Mouse (Mus musculus) cerebellum, postnatal 36 days (tissue): ENCODE data around the gene Ptprm.

Source experiments
- DNase-seq, 2 experiments: peaks; one replicate each; pipeline ENCODE4 v3.0.0; 2021 to 2022; ENCODE audit warnings: mixed read lengths in 2 of 2

Ptprm gene

DNA sequence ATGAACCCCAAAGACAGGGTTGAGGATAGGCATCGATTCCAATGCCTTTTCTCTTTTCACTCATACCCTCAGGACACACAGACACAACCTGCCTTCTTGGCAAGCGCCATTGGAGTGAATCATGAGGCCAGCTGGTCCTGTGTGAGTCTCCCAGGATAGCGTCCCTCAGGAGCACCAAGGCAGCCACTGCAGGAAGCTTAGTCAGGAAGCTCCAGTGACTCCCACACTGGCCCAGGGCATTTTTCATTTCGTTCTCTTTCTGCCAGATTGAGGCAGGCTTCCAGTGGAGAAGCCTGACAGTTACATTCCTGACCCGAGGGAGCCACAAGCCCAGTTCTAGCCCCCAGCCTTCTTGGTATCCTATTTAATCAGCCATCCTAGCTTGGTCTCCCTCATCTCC is 393.3 kb downstream of the Ptprm start:
- DNase-seq, result no peak

- no peak for DNase-seq
Measured at GRCm38 (mm10) chr17:66960557-66960956, 393.7 kb downstream of the Ptprm start.

- DNase-seq, result no peak
Measured at GRCm38 (mm10) chr17:66959815-66960214, 394.4 kb downstream of the Ptprm start.

GRCm38 (mm10) chr17:66958766-66959165 is 395.5 kb downstream of the Ptprm start:
- no peak for DNase-seq

- peak in 1 of 2 experiments; percentile 8 for DNase-seq
Measured at GRCm38 (mm10) chr17:66944498-66944897, 409.8 kb downstream of the Ptprm start.

- no peak for DNase-seq
Measured at GRCm38 (mm10) chr17:66943539-66943938, 410.7 kb downstream of the Ptprm start.

DNA sequence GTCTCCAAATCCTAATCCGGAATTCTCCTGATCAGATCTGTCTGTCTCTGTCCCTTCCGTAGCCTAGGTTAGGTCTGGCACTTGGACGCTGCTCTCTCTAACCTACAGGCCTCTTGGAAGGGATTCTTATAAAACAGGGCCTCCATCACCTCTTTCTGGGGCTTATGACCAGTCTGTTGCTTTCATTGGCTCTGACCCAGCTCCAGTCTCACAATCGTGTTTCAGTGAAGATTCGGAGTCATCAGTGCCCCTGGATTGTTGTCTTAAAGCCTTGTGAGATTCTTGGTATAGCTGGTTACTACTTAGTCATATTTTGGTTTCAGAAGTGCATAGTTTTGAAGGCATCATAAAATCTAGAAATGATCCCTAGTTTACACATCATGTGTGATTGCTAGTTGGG is 428.6 kb downstream of the Ptprm start:
- DNase-seq, result no peak

DNA sequence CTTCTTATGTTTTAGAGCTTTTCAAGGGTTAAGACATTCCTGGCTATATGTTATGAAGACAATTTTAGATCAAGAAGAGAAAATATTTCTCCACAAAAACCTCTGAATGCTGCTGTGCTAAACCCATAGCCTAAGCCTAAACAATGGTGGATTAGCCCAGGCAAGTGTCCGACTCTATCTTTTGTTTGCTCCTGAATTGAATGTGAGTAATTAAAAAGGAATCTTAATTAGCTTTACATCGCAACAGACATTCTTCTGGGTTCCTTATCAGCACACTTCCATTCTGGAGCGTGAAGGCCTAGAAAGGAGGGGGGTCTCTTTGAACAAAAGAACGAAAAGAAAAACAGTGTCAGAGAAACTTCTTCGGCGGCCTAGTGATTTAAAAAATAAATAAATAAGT is 439.6 kb downstream of the Ptprm start:
- no peak for DNase-seq

DNA sequence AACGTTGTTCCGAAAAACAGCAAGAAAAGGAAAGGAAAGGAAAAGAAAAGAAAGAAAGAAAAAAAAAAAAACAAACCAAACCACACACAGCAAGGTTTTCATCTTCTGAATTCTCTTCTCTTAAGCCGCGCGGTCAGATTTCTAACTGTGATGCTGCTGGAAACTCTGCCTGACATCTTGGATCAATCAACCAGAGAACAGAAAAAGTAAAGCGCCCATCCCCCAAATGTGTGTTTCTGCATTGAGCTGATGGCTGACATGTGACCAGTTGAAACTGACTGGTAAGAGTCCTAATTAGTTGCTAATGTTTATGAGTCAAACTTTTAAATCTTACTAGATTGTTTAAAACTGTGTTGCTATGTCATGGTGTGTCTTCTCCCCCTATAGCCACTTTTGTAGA is 441.7 kb downstream of the Ptprm start:
- DNase-seq, result no peak

- DNase-seq, result no peak
Measured at GRCm38 (mm10) chr17:66912120-66912519, 442.1 kb downstream of the Ptprm start.

DNA sequence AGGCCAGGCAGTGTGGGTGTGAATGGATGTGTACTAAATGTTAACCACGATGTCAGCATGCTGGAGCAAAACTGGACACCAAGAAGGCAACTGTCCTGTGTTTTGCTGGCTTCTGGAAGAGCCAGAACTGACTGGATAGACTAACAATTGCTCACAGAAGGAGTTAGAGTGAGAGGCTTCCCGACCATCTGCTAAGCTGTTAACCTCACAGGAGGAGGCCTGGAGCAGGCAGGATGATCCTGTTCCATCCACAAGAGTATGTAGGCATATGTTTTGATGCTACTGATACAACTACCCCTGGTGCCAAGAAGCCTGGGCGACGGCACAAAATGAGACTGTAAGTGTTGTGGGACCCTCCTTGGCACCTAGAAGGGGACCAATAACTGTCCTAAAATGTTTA is 444.4 kb downstream of the Ptprm start:
- peak; percentile 81 for DNase-seq

GRCm38 (mm10) chr17:66908921-66909320 is 445.3 kb downstream of the Ptprm start:
- peak in 1 of 2 experiments; percentile 9 for DNase-seq

DNA sequence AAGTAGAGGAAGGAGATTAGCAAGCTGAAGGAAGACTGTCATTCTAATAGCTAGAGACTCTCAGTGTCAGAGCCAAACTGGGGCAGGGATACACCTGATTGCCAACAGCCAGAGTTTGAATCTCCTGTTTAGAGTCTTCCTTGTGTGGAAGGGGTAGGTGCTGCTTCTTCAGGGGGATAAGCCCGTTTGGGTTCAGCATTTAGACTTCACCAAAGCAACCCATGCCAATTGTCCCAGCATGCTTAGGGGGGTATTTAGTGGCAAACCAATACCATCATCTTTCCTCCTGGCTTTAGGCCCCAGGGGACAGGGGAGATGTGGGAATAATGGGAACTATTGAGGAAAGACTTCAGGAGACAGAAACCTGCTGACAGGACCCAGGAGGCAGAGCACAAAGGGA is 460.1 kb downstream of the Ptprm start:
- no peak for DNase-seq

DNA sequence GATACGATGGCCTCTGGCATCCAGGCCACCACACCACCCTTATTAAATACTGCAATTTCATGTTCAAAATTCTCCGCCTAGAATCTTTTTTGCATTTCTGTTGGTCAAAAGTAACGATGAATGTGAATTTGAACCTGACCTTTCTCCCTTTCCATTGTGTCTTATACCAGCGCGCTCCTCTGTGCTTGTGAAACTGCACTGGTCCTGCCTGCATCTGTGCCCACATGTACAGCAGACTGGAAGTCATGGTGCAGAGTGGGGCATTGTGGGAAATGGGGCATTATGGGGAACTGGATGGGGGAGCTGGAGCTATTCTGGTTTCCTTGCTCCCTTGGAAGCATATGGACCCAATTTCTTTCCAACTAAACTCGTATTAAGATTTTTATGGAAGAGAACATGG is 462.3 kb downstream of the Ptprm start:
- no peak for DNase-seq

- no peak for DNase-seq
Measured at GRCm38 (mm10) chr17:66891067-66891862, 463.0 kb downstream of the Ptprm start.

GRCm38 (mm10) chr17:66882304-66882703 is 472.0 kb downstream of the Ptprm start:
- no peak for DNase-seq

DNA sequence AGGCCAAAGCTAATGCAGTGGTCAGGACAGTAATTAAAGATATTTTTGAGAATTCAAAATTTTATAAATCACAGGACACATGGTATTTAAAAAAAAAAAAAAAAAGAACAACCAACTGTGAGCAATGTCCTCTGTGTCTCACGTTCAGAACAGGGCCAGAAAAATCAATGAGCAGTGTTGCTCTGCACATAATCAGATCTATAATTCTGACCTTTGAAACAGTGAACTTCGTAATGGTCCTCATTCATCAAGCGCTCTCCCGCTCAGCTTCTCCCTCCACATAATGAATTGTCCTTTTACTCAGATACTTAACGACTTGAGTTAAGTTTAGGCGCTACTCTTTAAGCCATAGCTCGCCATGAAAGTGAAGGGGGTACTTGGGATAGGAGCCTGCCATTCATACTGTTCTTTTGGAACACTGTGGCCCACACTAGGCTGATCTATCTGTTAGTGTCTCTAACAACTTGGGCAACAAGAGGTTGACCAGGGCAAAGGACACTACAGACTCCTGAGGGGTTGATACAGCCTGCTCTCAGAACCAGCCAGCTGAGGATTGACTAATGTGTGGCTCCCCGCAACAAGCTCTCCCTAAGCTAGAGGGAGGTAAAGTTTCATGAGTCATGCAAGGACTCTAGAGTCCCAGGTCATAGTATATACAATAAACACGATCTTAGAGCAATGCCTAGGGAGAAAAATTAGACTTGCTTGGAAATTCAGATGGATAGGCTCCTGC is 473.1 kb downstream of the Ptprm start:
- DNase-seq, result no peak

DNA sequence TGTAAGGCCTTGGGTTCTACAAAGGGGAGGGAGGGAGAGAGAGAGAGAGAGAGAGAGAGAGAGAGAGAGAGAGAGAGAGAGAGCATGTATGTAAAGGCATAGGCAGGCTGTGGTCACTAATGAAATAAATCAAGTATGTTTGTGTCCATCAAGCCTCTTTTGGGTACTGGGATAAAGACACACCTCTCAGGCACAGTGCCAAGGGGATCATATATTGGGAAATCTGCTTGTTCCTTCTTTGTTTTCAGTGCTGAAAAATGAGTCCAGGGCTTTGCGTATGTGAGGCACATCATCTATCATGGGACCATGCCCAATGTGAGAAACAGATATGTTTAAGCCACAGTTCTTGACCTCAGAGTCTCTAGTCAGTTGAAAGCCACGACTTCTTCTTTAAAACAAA is 475.1 kb downstream of the Ptprm start:
- no peak for DNase-seq

DNA sequence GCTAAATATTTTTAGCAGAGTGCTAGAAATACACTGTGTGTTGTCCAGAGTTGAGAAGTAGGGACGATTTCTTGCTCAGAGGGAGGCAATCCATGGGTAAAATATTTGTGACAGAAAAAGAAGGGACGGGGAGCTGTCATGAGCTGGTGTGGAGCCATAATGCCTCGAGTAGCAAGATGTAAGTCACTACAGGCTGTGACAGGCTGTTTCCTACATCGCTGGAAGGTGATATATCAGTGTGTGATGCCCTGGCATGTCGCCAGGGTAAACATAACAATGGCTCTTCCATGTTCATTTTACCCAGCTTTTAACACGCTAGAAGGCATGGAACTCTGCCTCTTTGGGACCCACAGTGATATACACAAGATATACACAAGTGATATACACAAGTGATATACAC is 476.7 kb downstream of the Ptprm start:
- DNase-seq, result no peak

GRCm38 (mm10) chr17:66874810-66875209 is 479.4 kb downstream of the Ptprm start:
- DNase-seq, result no peak

DNA sequence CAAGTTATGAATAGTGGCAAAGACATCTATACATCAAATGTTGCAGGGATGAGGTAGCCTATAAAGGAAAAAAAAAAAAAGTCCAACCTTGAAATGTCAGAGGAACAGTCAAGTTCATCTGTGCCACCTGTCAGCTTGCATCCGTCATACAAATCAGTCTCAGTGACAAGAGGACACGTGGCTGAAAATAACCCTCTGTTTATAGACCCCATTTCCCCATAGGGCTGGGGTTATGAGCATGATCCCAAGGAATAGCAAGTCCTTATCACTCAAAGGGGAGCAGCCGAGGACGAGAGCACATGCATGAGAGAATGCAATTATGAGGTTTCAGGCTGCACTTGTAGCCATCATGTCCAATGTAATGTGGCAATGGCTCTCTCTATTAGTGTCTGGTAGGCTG is 482.9 kb downstream of the Ptprm start:
- no peak for DNase-seq

DNA sequence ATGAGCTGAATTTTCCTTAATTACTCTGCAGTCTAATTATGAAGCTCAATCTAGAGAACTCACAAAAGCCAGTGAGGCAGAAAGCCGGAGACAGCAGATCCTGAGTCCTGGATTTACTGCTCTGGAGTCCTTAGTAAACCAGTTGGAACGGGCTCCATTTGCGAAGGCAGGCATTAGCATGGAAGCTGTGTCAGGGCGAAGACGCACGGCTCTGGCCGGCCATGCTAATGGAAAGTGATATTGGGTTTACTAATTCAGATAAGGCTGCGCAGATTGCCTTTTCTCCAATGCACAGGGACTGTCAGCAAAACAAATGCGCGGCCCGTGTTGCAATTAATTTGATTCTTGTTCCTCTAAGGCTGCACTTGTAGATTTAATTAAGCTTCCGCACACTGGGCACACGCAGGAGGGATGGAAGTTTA is 484.7 kb downstream of the Ptprm start:
- DNase-seq, result no peak

DNA sequence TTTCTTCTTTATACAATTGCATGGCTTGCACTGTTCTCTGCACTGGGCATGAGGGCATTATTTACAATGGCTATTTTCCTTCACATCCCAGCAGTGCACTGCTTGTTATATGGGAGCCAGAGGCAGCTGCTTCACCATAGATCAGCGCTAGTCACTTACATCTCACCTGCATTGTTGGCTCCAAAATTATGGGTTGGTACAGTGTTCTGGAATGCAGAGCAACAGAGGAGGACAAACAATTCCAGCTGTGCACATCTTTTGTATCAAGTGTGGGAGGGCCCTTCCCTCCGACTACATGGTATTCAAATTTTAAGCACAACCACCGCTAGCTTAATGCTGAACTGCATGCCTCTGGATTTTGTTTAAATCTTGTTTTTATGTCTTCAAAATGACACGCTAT is 489.8 kb downstream of the Ptprm start:
- DNase-seq, result no peak

DNA sequence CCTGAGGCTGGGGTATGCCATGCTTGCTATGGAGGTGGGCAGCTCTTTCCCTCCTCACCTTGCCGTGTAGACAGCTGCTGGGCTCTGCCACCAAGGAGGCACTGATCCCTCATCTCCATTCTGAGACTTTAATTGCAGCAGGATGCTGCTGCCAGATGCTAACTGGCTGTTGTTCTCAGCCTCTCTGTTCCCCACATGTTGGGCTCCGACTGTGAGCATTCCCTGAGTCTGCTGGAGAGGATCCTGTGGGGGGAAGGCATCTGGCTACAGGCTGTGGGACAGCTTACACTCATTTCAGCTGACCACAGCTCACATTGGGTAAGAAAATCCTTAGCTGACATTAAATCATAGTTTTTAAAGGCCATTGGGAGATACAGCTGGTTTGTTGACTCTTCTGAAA is 492.7 kb downstream of the Ptprm start:
- no peak for DNase-seq
